Mouse (Mus musculus) gastrocnemius, postnatal 4 days (tissue): ENCODE measurements around the gene Chchd4. TPM values are rescaled to one million over a fixed set of nuclear protein-coding genes. Genes with fewer than 3 reads are reported as not detected.

Experiments
- DNase-seq, 2 experiments: peaks; one replicate each; pipeline ENCODE4 v3.0.0; 2021 to 2022; ENCODE audit warnings: low spot score in 2 of 2, mixed read lengths in 2 of 2
- long read RNA-seq, 2 experiments: library from polyadenylated mRNA; stranded (forward); transcript quantifications; one replicate each; pipeline ENCODE4 v2.0.0; 2021
- total RNA-seq, 2 experiments: library from RNA; stranded (reverse); gene quantifications; 2 replicates each; pipeline ENCODE4 v1.2.3; 2021

The Chchd4 gene
- total RNA-seq: 10 to 100 TPM; 11.3 to 11.8 TPM
- long read RNA-seq, experiment 1, transcript Chchd4-201 (3 exons, 3,472 nt): major isoform, 41 of 69 reads
- long read RNA-seq, experiment 1, partial matches to known transcripts: 0 of 69 reads
- long read RNA-seq, experiment 1, other reads (novel, unspliced or antisense): 28 of 69 reads
- long read RNA-seq, experiment 2, transcript Chchd4-201 (3 exons, 3,472 nt): major isoform, 44 of 59 reads
- long read RNA-seq, experiment 2, partial matches to known transcripts: 0 of 59 reads
- long read RNA-seq, experiment 2, other reads (novel, unspliced or antisense): 13 of 59 reads

GRCm38 (mm10) chr6:91472868-91473804 lies at the start of gene Chchd4, which contains the start of gene Tmem43:
Chchd4 (minus strand) TSS chr6:91473546.
Tmem43 (plus strand) TSS chr6:91473703.
- peak; percentile 92 to 98 for DNase-seq

- DNase-seq: no peak
These were observed 49.5 kb upstream of the Chchd4 start for GRCm38 (mm10) chr6:91522816-91523215.

- no peak for DNase-seq
These were observed 45.2 kb upstream of the Chchd4 start for GRCm38 (mm10) chr6:91518454-91519020.

GRCm38 (mm10) chr6:91515545-91516449 lies 42.5 kb upstream of the Chchd4 start, which contains the start of the genes Xpc and Lsm3:
Xpc (minus strand) TSS chr6:91515888.
Lsm3 (plus strand) TSS chr6:91515928.
- DNase-seq: peak; percentile 93 to 97

- DNase-seq: no peak
These were observed 41.5 kb upstream of the Chchd4 start for GRCm38 (mm10) chr6:91514737-91515362.

GRCm38 (mm10) chr6:91514135-91514534 lies 40.8 kb upstream of the Chchd4 start:
- no peak for DNase-seq

- no peak for DNase-seq
These were observed 36.9 kb upstream of the Chchd4 start for GRCm38 (mm10) chr6:91510211-91510610.

- peak; percentile 62 to 76 for DNase-seq
These were observed 36.0 kb upstream of the Chchd4 start for GRCm38 (mm10) chr6:91509326-91509725.

- no peak for DNase-seq
These were observed 34.7 kb upstream of the Chchd4 start for GRCm38 (mm10) chr6:91508041-91508440.

GRCm38 (mm10) chr6:91506036-91506435 lies 32.7 kb upstream of the Chchd4 start:
- no peak for DNase-seq

- no peak for DNase-seq
These were observed 30.0 kb upstream of the Chchd4 start for GRCm38 (mm10) chr6:91503302-91503701.

- no peak for DNase-seq
These were observed 21.2 kb upstream of the Chchd4 start for GRCm38 (mm10) chr6:91494526-91494925.

GRCm38 (mm10) chr6:91493053-91493452 lies 19.7 kb upstream of the Chchd4 start:
- no peak for DNase-seq

GRCm38 (mm10) chr6:91491004-91491403 lies 17.7 kb upstream of the Chchd4 start:
- DNase-seq: no peak

- DNase-seq: no peak
These were observed 16.5 kb upstream of the Chchd4 start for GRCm38 (mm10) chr6:91489872-91490271.

- DNase-seq: peak in 1 of 2 experiments; percentile 28
These were observed 15.3 kb upstream of the Chchd4 start for GRCm38 (mm10) chr6:91488496-91489212.

GRCm38 (mm10) chr6:91486736-91487453 lies 13.5 kb upstream of the Chchd4 start:
- no peak for DNase-seq

GRCm38 (mm10) chr6:91483371-91483770 lies 10.0 kb upstream of the Chchd4 start:
- DNase-seq: no peak

GRCm38 (mm10) chr6:91476541-91476940 lies 3.2 kb upstream of the Chchd4 start:
- DNase-seq: no peak
